Mouse (Mus musculus) ES-E14 (cell line): ENCODE measurements at regions not wholly inside any gene's neighbourhood (a gene's known extent, or its start where the extent isn't known, plus 50 kb on each side); places are given as distances from the start of the nearest gene placed in this dataset.
"Not testable (repeated sequence)": the region's sequence is repeated elsewhere in the genome, so short reads cannot be mapped to it uniquely, and the experiment has no call there.

Experiments
- HCFC1 ChIP-seq: IDR thresholded peaks from 2 replicates; pipeline ENCODE4 v1.6.1; 2012; ENCODE audit warnings: low read length, inconsistent platforms, borderline replicate concordance; ENCODE audit not compliant: insufficient read depth
- MAFK ChIP-seq: IDR thresholded peaks from 2 replicates; pipeline ENCODE4 v1.6.1; 2014; ENCODE audit warnings: mild to moderate bottlenecking, low read depth, low read length, inconsistent platforms; ENCODE audit not compliant: insufficient read depth

DNA sequence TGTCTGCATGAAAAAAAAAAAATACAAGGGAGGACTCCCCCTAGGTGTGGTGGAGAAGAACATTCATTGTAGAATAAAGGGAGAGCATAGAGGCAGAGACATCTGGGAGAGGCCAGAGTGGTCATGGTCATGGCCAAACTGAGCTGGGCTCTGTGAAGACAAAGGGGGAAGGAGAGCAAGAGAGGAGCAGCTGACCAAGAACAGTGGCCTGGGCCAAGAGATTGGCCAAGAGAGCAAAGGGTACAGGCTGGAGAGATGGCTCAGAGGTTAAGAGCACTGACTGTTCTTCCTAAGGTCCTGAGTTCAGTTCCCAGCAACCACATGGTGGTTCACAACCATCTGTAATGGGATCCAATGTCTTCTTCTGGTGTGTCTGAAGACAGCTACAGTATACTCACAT is 73.6 kb upstream of the Lrpprc start:
- not testable (repeated sequence) for TF ChIP-seq MAFK, HCFC1
